Mouse (Mus musculus): Measurements from ENCODE around the gene Vtcn1. TPM values are rescaled to one million over a fixed set of nuclear protein-coding genes. Genes with fewer than 3 reads are reported as not detected.

The Vtcn1 gene
- polyA plus RNA-seq, 1 experiment: 2.2 TPM

- DNase-seq: no peak
- TF ChIP-seq CTCF (IDR thresholded peaks at IDR 0.05; ENCODE audit: insufficient read depth, low read length) (no peak), POLR2A (IDR thresholded peaks at IDR 0.05; ENCODE audit: borderline replicate concordance, extremely low read depth, low read depth, low read length) (no peak)
- H3K4me1 ChIP-seq (ENCODE audit: control insufficient read depth, insufficient read depth, low read length): no peaks in the 10 kb centered on the region
- H3K4me3 ChIP-seq (replicated peaks; ENCODE audit: extremely low read depth, low read depth, low read length): no peak overlapping the region
- 70% methylated on average over 9 of the region's 9 CpGs for WGBS
Measured at GRCm38 (mm10) chr3:100911026-100911425, 85.8 kb downstream of the Vtcn1 start.

- Histone ChIP-seq H3K4me3 (replicated peaks; ENCODE audit: extremely low read depth, low read depth, low read length) (no peak overlapping the region), H3K4me1 (ENCODE audit: control insufficient read depth, insufficient read depth, low read length) (no peaks in the 10 kb centered on the region)
- no peak for TF ChIP-seq POLR2A (IDR thresholded peaks at IDR 0.05; ENCODE audit: borderline replicate concordance, extremely low read depth, low read depth, low read length)
- no peak for TF ChIP-seq CTCF (IDR thresholded peaks at IDR 0.05; ENCODE audit: insufficient read depth, low read length)
- WGBS: 55% methylated on average over 7 of the region's 7 CpGs
- no peak for DNase-seq
Measured at GRCm38 (mm10) chr3:100911498-100912213, 86.4 kb downstream of the Vtcn1 start.

- H3K4me3 ChIP-seq (replicated peaks; ENCODE audit: extremely low read depth, low read depth, low read length): no peak overlapping the region
- TF ChIP-seq CTCF (IDR thresholded peaks at IDR 0.05; ENCODE audit: insufficient read depth, low read length) (no peak; the same call in 1 of the 2 replicates), POLR2A (IDR thresholded peaks at IDR 0.05; ENCODE audit: borderline replicate concordance, extremely low read depth, low read depth, low read length) (no peak)
- DNase-seq: no peak
- WGBS: 10% methylated on average over 7 of the region's 7 CpGs
- no peaks in the 10 kb centered on the region for H3K4me1 ChIP-seq (ENCODE audit: control insufficient read depth, insufficient read depth, low read length)
Measured at GRCm38 (mm10) chr3:100916844-100917243, 91.6 kb downstream of the Vtcn1 start.

DNA sequence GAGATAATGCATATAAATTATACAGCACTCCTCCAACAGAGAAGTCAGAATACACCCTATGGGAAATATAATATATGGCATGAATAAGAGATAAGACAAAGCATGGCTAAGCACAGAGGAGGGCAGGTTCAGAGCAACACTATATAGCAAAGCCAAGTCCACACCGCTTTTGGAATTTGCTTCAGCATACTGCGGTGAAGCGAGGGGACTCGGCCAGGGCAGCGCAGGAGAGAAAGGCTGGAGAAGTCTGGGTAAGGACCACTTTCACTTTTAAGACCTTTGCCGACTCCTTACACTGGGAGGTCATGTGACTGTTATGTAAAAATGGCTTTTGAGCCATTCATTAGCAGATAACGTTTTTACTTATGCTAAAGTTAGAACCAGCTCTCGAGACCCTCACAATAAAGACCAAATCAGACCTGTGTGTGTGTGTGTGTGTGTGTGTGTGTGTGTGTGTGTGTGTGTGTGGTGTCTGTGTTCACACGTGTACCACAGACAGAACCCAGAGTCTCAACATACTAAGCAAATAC lies 95.4 kb downstream of the Vtcn1 start:
- DNase-seq: no peak
- Histone ChIP-seq H3K4me1 (ENCODE audit: control insufficient read depth, insufficient read depth, low read length) (no peaks in the 10 kb centered on the region), H3K4me3 (replicated peaks; ENCODE audit: extremely low read depth, low read depth, low read length) (no peak overlapping the region)
- no peak for TF ChIP-seq POLR2A (IDR thresholded peaks at IDR 0.05; ENCODE audit: borderline replicate concordance, extremely low read depth, low read depth, low read length)
- TF ChIP-seq CTCF (IDR thresholded peaks at IDR 0.05; ENCODE audit: insufficient read depth, low read length): no peak
- WGBS: 68% methylated on average over 9 of the region's 9 CpGs

- TF ChIP-seq POLR2A (IDR thresholded peaks at IDR 0.05; ENCODE audit: borderline replicate concordance, extremely low read depth, low read depth, low read length) (peak; percentile 51; the same call in 1 of the 2 replicates), CTCF (IDR thresholded peaks at IDR 0.05; ENCODE audit: insufficient read depth, low read length) (no peak)
- Histone ChIP-seq H3K4me3 (replicated peaks; ENCODE audit: extremely low read depth, low read depth, low read length) (peak within 1 kb of the TSS; percentile 77), H3K4me1 (ENCODE audit: control insufficient read depth, insufficient read depth, low read length) (no peaks in the 10 kb centered on the region)
- under 1% methylated on average over 39 of the region's 39 CpGs for WGBS
- DNase-seq: peak; percentile 98
Measured at GRCm38 (mm10) chr3:100921825-100922505, 96.7 kb downstream of the Vtcn1 start, which contains the start of gene Trim45. TSS of gene Trim45 (plus strand) at chr3:100922202.

DNA sequence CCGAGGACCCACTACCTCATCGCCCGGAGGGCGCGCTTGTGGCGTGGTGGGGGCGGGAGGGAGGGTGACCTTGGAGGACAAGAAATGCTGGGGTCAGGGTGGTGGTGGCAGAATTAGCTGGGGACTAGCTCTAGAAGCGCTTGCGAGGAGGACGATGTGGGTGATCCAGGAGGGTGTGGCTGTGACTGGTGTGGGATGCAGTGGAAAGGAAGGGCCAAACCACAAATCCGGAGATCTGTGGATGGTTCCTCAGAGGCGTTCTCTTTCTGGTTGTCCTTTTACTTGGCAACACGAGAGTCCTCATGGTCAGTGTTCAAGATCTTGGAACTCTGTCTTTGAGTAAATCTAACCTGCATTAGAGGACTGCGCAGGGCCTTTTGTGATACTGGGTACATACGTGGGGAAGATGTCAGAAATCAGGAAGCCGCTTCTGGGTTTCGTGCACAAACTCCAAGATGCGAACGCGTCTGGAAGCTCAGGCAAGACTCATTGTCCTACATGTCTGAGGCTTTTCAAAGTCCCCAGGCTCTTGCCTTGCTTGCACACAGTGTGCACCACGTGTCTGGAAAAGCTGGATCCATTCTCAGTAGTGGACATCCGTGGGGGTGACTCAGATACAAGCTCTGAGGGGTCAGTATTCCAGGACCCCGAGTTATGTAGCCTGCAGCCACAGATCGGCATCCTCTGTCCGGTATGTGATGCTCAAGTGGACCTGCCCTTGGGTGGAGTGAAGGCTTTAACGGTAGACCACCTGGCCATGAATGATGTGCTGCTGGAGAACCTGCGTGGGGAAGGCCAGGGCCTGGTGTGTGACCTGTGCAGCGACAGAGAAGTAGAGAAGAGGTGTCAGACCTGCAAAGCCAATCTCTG lies 97.5 kb downstream of the Vtcn1 start:
- WGBS: 27% methylated on average over 28 of the region's 28 CpGs
- Histone ChIP-seq H3K4me3 (replicated peaks; ENCODE audit: extremely low read depth, low read depth, low read length) (peak overlapping the region; percentile 58), H3K4me1 (ENCODE audit: control insufficient read depth, insufficient read depth, low read length) (no peaks in the 10 kb centered on the region)
- DNase-seq: no peak
- TF ChIP-seq POLR2A (IDR thresholded peaks at IDR 0.05; ENCODE audit: borderline replicate concordance, extremely low read depth, low read depth, low read length): no peak
- TF ChIP-seq CTCF (IDR thresholded peaks at IDR 0.05; ENCODE audit: insufficient read depth, low read length): no peak

- no peak for DNase-seq
- TF ChIP-seq POLR2A (IDR thresholded peaks at IDR 0.05; ENCODE audit: borderline replicate concordance, extremely low read depth, low read depth, low read length): no peak
- TF ChIP-seq CTCF (IDR thresholded peaks at IDR 0.05; ENCODE audit: insufficient read depth, low read length): no peak
- H3K4me1 ChIP-seq (ENCODE audit: control insufficient read depth, insufficient read depth, low read length): no peaks in the 10 kb centered on the region
- no peak overlapping the region for H3K4me3 ChIP-seq (replicated peaks; ENCODE audit: extremely low read depth, low read depth, low read length)
- 66% methylated on average over 6 of the region's 6 CpGs for WGBS
Measured at GRCm38 (mm10) chr3:100924065-100924732, 98.9 kb downstream of the Vtcn1 start.

DNA sequence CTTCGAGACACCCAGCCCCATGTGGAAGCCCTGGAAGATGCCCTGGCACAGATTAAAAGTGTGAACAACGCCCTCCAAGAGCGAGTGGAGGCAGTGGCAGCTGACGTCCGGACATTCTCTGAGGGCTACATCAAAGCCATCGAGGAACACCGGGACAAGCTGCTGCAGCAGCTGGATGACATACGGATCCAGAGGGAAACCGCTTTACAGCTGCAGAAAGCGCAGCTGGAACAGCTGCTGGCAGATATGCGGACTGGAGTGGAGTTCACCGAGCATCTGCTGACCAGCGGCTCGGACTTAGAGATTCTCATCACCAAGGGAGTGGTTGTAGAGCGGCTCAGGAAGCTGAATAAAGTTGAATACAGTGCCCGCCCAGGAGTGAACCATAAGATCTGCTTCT lies 99.9 kb downstream of the Vtcn1 start:
- H3K4me1 ChIP-seq (ENCODE audit: control insufficient read depth, insufficient read depth, low read length): no peaks in the 10 kb centered on the region
- H3K4me3 ChIP-seq (replicated peaks; ENCODE audit: extremely low read depth, low read depth, low read length): no peak overlapping the region
- TF ChIP-seq POLR2A (IDR thresholded peaks at IDR 0.05; ENCODE audit: borderline replicate concordance, extremely low read depth, low read depth, low read length): no peak
- TF ChIP-seq CTCF (IDR thresholded peaks at IDR 0.05; ENCODE audit: insufficient read depth, low read length): no peak
- no peak for DNase-seq
- WGBS: 69% methylated on average over 16 of the region's 16 CpGs
